ENCODE assay signal across 9 mouse cellular contexts in genomic region chr11:68589055-68589809, GRCm38 (mm10). TPM values are rescaled to one million over a fixed set of nuclear protein-coding genes. Genes with fewer than 3 reads are reported as not detected.
DNase-seq lines count a peak whose midpoint lies in the region; ATAC-seq lines count a peak whose summit lies in the region.
"Had no signal": no experiment of that assay in that cellular context is flagged by ENCODE, and none has a peak within 500 bp of the region (broad histone marks: within the 10 kb centered on the region; RNA-seq: fewer than 3 reads in every experiment).

No protein-coding gene starts in this region.

- H3K4me1 ChIP-seq in forebrain, embryonic 14.5 days (ENCODE audit: control insufficient read depth, insufficient read depth, low read length) = no peaks in the 10 kb centered on the region
- H3K4me1 ChIP-seq in forebrain, embryonic 12.5 days = peaks cover 13% of the 10 kb centered on the region
- H3K4me1 ChIP-seq in embryonic facial prominence, embryonic 11.5 days (ENCODE audit: control insufficient read depth, insufficient read depth, low read length) = 0 out of 2 replicates have a peak, but pooled peaks cover 2% of the 10 kb centered on the region
- peaks cover 17% of the 10 kb centered on the region for H3K4me1 ChIP-seq in stomach, embryonic 14.5 days (ENCODE audit: control insufficient read depth, insufficient read depth, low read length)

- no peak overlapping the region for H3K4me2 ChIP-seq in forebrain, embryonic 14.5 days (ENCODE audit: low read length)
- H3K4me2 ChIP-seq in forebrain, embryonic 12.5 days = no peak overlapping the region
- H3K4me2 ChIP-seq in embryonic facial prominence, embryonic 11.5 days (ENCODE audit: low read depth, low read length) = no peak overlapping the region
- H3K4me2 ChIP-seq in stomach, embryonic 14.5 days (replicated peaks; ENCODE audit: low read depth, low read length) = no peak overlapping the region
- H3K4me2 ChIP-seq: midbrain, embryonic 12.5 days had no signal

- intact Hi-C loops in heart, postnatal 25 days (cut with DNase I) = loop anchor here (5.0 to 10.0 kb wide), 2 partner anchors 106 to 218 kb away; partner anchors contain the start of gene Myh10

- no peaks in the 10 kb centered on the region for H3K9me3 ChIP-seq in forebrain, embryonic 14.5 days (replicated peaks; ENCODE audit: control insufficient read depth, low read length)
- H3K9me3 ChIP-seq in forebrain, embryonic 12.5 days = no peaks in the 10 kb centered on the region
- no peaks in the 10 kb centered on the region for H3K9me3 ChIP-seq in embryonic facial prominence, embryonic 11.5 days (replicated peaks; ENCODE audit: control insufficient read depth, low read length)
- H3K9me3 ChIP-seq in stomach, embryonic 14.5 days (ENCODE audit: control insufficient read depth, low read depth, low read length) = no peaks in the 10 kb centered on the region
- H3K9me3 ChIP-seq: midbrain, embryonic 12.5 days had no signal

- no peaks in the 10 kb centered on the region for H3K36me3 ChIP-seq in forebrain, embryonic 14.5 days (ENCODE audit: control insufficient read depth, insufficient read depth, low read length)
- H3K36me3 ChIP-seq in forebrain, embryonic 12.5 days (replicated peaks) = no peaks in the 10 kb centered on the region
- no peaks in the 10 kb centered on the region for H3K36me3 ChIP-seq in embryonic facial prominence, embryonic 11.5 days (replicated peaks; ENCODE audit: control insufficient read depth, insufficient read depth, low read depth, low read length)
- no peaks in the 10 kb centered on the region for H3K36me3 ChIP-seq in stomach, embryonic 14.5 days (ENCODE audit: control insufficient read depth, insufficient read depth, low read length)
- H3K36me3 ChIP-seq: midbrain, embryonic 12.5 days had no signal

- H3K9ac ChIP-seq in forebrain, embryonic 14.5 days (ENCODE audit: low read length) = no peak overlapping the region
- H3K9ac ChIP-seq in forebrain, embryonic 12.5 days = no peak overlapping the region
- H3K9ac ChIP-seq in embryonic facial prominence, embryonic 11.5 days (replicated peaks; ENCODE audit: low read length) = no peak overlapping the region
- H3K9ac ChIP-seq in stomach, embryonic 14.5 days (replicated peaks; ENCODE audit: low read depth, low read length) = no peak overlapping the region
- H3K9ac ChIP-seq: midbrain, embryonic 12.5 days had no signal

- no peak overlapping the region for H3K27ac ChIP-seq in forebrain, embryonic 14.5 days (ENCODE audit: low read depth, low read length)
- H3K27ac ChIP-seq in forebrain, embryonic 12.5 days = no peak overlapping the region
- H3K27ac ChIP-seq in embryonic facial prominence, embryonic 11.5 days (replicated peaks; ENCODE audit: low read depth, low read length) = no peak overlapping the region
- no peak overlapping the region for H3K27ac ChIP-seq in stomach, embryonic 14.5 days (ENCODE audit: low read length)
- H3K27ac ChIP-seq: midbrain, embryonic 12.5 days had no signal

- H3K4me3 ChIP-seq in forebrain, embryonic 14.5 days (ENCODE audit: low read depth, low read length) = no peak overlapping the region
- H3K4me3 ChIP-seq in forebrain, embryonic 12.5 days (replicated peaks) = no peak overlapping the region
- H3K4me3 ChIP-seq in embryonic facial prominence, embryonic 11.5 days (ENCODE audit: low read depth, low read length) = no peak overlapping the region
- no peak overlapping the region for H3K4me3 ChIP-seq in stomach, embryonic 14.5 days (ENCODE audit: low read depth, low read length)
- H3K4me3 ChIP-seq: midbrain, embryonic 12.5 days had no signal

- 0 out of 2 replicates have a peak, but pooled peaks have one; percentile 44 for ATAC-seq in forebrain, embryonic 14.5 days
- no peak for ATAC-seq in forebrain, embryonic 12.5 days (ENCODE audit: low FRiP score)
- ATAC-seq in embryonic facial prominence, embryonic 11.5 days (replicated peaks; ENCODE audit: insufficient number of reproducible peaks, low FRiP score, low TSS enrichment, low read depth) = no peak
- ATAC-seq in megakaryocyte progenitor cell, adult 5-6 weeks (replicated peaks; ENCODE audit: poor library complexity) = peak; percentile 85
- 0 out of 2 replicates have a peak, but pooled peaks have one; percentile 64 for ATAC-seq in stomach, embryonic 14.5 days (ENCODE audit: insufficient number of reproducible peaks, insufficient read depth, low FRiP score, low read depth)

- WGBS in forebrain, embryonic 14.5 days = 67% methylated on average over 8 of the region's 8 CpGs
- WGBS in forebrain, embryonic 12.5 days = 66% methylated on average over 8 of the region's 8 CpGs
- WGBS in embryonic facial prominence, embryonic 11.5 days = 69% methylated on average over 8 of the region's 8 CpGs
- 66% methylated on average over 8 of the region's 8 CpGs for WGBS in stomach, embryonic 14.5 days

- DNase-seq in forebrain, embryonic 14.5 days (ENCODE audit: low spot score) = peak; percentile 76
- peak; percentile 78 to 91 for DNase-seq in adrenal gland, postnatal 36 days
- peak; percentile 77 for DNase-seq in embryonic facial prominence, embryonic 11.5 days (ENCODE audit: low spot score)
- DNase-seq in heart, postnatal 25 days (ENCODE audit: low spot score) = peak; percentile 43
- DNase-seq in layer of hippocampus, postnatal 25 days (ENCODE audit: extremely low spot score in 1 of 2, low spot score in 1 of 2) = peak; percentile 64 to 93

- no peaks in the 10 kb centered on the region for H3K27me3 ChIP-seq in forebrain, embryonic 14.5 days (replicated peaks; ENCODE audit: control insufficient read depth, insufficient read depth, low read length)
- 0 out of 2 replicates have a peak, but pooled peaks cover 5% of the 10 kb centered on the region for H3K27me3 ChIP-seq in forebrain, embryonic 12.5 days
- H3K27me3 ChIP-seq in embryonic facial prominence, embryonic 11.5 days (ENCODE audit: control insufficient read depth, insufficient read depth, low read length) = no peaks in the 10 kb centered on the region
- H3K27me3 ChIP-seq in stomach, embryonic 14.5 days (ENCODE audit: control insufficient read depth, insufficient read depth, low read length) = no peaks in the 10 kb centered on the region

RNA-seq across cellular contexts. Expression of gene Ccdc42, which starts 2.4 kb away (rescaled TPM):
- 0.31 and 0.39 TPM in 2 replicates for polyA plus RNA-seq in forebrain, embryonic 14.5 days (2014; fragmentation: Nextera tagmentation; extraction: Ambion mirVana)
- 0.69 TPM in 1 of 2 replicates, not detected in the other for polyA plus RNA-seq in forebrain, embryonic 12.5 days (2016; fragmentation: Nextera tagmentation; extraction: Ambion mirVana)
- total RNA-seq in adrenal gland, postnatal 36 days (2021) = not detected
- 0.20 and 0.67 TPM in 2 replicates for polyA plus RNA-seq in embryonic facial prominence, embryonic 11.5 days (2014; fragmentation: Nextera tagmentation; extraction: Ambion mirVana)
- not detected for total RNA-seq in heart, postnatal 25 days (2021)
- total RNA-seq in layer of hippocampus, postnatal 25 days (2021) = 1 to 10 TPM; 2.0 to 2.4 TPM
- not detected in 2 replicates for total RNA-seq in megakaryocyte progenitor cell, adult 5-6 weeks (2015)
- total RNA-seq in megakaryocyte progenitor cell, adult 5-6 weeks (2017) = not detected in 2 replicates
- 0.34 TPM in 1 of 2 replicates, not detected in the other for polyA plus RNA-seq in stomach, embryonic 14.5 days (2014; fragmentation: Nextera tagmentation; extraction: Ambion mirVana)

RNA-seq across cellular contexts. Expression of gene Mfsd6l, which starts 33.2 kb away (rescaled TPM):
- polyA plus RNA-seq in forebrain, embryonic 14.5 days (2014; fragmentation: Nextera tagmentation; extraction: Ambion mirVana) = not detected in 2 replicates
- 0.09 TPM in 1 of 2 replicates, not detected in the other for polyA plus RNA-seq in forebrain, embryonic 12.5 days (2016; fragmentation: Nextera tagmentation; extraction: Ambion mirVana)
- total RNA-seq in adrenal gland, postnatal 36 days (2021) = not detected
- 0.20 and 0.27 TPM in 2 replicates for polyA plus RNA-seq in embryonic facial prominence, embryonic 11.5 days (2014; fragmentation: Nextera tagmentation; extraction: Ambion mirVana)
- under 1 TPM in 1 of 2 experiments, not detected in 1; 0.11 TPM for total RNA-seq in heart, postnatal 25 days (2021)
- total RNA-seq in layer of hippocampus, postnatal 25 days (2021) = not detected
- total RNA-seq in megakaryocyte progenitor cell, adult 5-6 weeks (2015) = 0.17 and 0.34 TPM in 2 replicates
- not detected in 2 replicates for total RNA-seq in megakaryocyte progenitor cell, adult 5-6 weeks (2017)
- polyA plus RNA-seq in stomach, embryonic 14.5 days (2014; fragmentation: Nextera tagmentation; extraction: Ambion mirVana) = 1.3 and 1.4 TPM in 2 replicates
- polyA plus RNA-seq: midbrain, embryonic 12.5 days had no signal

Comparison
In these comparisons a context has a peak if more than half of its experiments do, and no peak if none do; other contexts are left out.
1. ATAC-seq: peak in forebrain, embryonic 14.5 days (single experiment), megakaryocyte progenitor cell, adult 5-6 weeks (single experiment) and stomach, embryonic 14.5 days (single experiment); none in forebrain, embryonic 12.5 days (single experiment) and embryonic facial prominence, embryonic 11.5 days (single experiment).
2. Peak in every context shown above with its lines, with median percentiles within 50 percentile points of each other: DNase-seq.